Mouse (Mus musculus) embryonic facial prominence, embryonic 12.5 days (tissue): ENCODE measurements around the gene Akap2. TPM values are rescaled to one million over a fixed set of nuclear protein-coding genes. Genes with fewer than 3 reads are reported as not detected.

Source experiments
- ATAC-seq: fragments of 200-750 bp; cut with Nextera tagmentation; 2 replicates; pipeline ENCODE4 v1.8.0; 2017; ENCODE audit not compliant: insufficient number of reproducible peaks, insufficient read depth, low FRiP score, low TSS enrichment
- H3K27ac ChIP-seq: fragments of 300-500 bp; sonication (generic); 2 replicates; pipeline ENCODE4 v1.5.1; 2016; ENCODE audit warnings: mild to moderate bottlenecking
- H3K27me3 ChIP-seq: fragments of 300-500 bp; sonication (generic); 2 replicates; pipeline ENCODE4 v1.6.1; 2016; ENCODE audit warnings: mild to moderate bottlenecking, moderate library complexity
- H3K36me3 ChIP-seq: fragments of 300-500 bp; sonication (generic); 2 replicates; pipeline ENCODE4 v1.6.1; 2016; ENCODE audit warnings: mild to moderate bottlenecking
- H3K4me1 ChIP-seq: fragments of 300-500 bp; sonication (generic); 2 replicates; pipeline ENCODE4 v1.6.1; 2016
- H3K4me2 ChIP-seq: fragments of 300-500 bp; sonication (generic); replicated peaks from 2 replicates; pipeline ENCODE4 v1.6.1; 2016; ENCODE audit warnings: mild to moderate bottlenecking, moderate library complexity
- H3K4me3 ChIP-seq: fragments of 300-500 bp; sonication (generic); 2 replicates; pipeline ENCODE4 v1.5.1; 2016; ENCODE audit warnings: mild to moderate bottlenecking
- H3K9ac ChIP-seq: fragments of 300-500 bp; sonication (generic); 2 replicates; pipeline ENCODE4 v1.6.1; 2016; ENCODE audit warnings: mild to moderate bottlenecking, moderate library complexity
- H3K9me3 ChIP-seq: fragments of 300-500 bp; sonication (generic); 2 replicates; pipeline ENCODE4 v1.6.1; 2016; ENCODE audit warnings: mild to moderate bottlenecking, moderate library complexity
- WGBS: fragments of 180-500 bp; shearing (Covaris S2); methylation state at CpG from one replicate; pipeline ENCODE4 v1.1.7; 2016; 5-methylcytosine and 5-hydroxymethylcytosine counted together
- polyA plus RNA-seq: library from polyadenylated mRNA; unstranded; fragments of >200 nt; fragmentation: Nextera tagmentation; extraction: Ambion mirVana; gene quantifications from 2 replicates; pipeline ENCODE4 v1.2.1, GENCODE M21; 2016

Akap2 gene
- polyA plus RNA-seq, 1 experiment from 2014 or later: 29.8 TPM

DNA sequence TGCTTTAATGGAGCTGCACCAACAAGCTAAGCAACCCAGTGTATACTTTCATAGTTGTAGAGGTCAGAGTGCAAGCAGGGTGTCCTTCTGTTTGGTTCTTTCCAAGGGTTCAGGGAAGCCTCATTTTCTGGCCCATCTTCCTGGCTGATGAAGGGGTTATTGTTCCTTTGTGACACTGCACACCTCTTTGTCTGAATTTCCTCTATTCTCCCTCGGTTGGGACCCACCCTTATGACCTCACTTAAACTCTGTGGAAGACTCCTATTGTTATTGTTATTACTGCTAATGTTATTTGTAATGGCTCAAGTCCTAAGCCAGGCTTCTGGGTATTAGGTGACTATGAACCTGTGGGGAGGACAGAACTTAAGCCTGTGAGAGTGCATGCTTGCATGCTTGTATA, 124.5 kb downstream of the Akap2 start:
- H3K27me3 ChIP-seq: no peaks in the 10 kb centered on the region
- peaks cover 27% of the 10 kb centered on the region for H3K4me1 ChIP-seq
- no peak overlapping the region for H3K9ac ChIP-seq
- ATAC-seq: no peak
- no peaks in the 10 kb centered on the region for H3K9me3 ChIP-seq
- no peak overlapping the region for H3K4me2 ChIP-seq
- no peaks in the 10 kb centered on the region for H3K36me3 ChIP-seq
- no peak overlapping the region for H3K27ac ChIP-seq
- H3K4me3 ChIP-seq: no peak overlapping the region
- 20% methylated on average over 1 of the region's 1 CpGs for WGBS

DNA sequence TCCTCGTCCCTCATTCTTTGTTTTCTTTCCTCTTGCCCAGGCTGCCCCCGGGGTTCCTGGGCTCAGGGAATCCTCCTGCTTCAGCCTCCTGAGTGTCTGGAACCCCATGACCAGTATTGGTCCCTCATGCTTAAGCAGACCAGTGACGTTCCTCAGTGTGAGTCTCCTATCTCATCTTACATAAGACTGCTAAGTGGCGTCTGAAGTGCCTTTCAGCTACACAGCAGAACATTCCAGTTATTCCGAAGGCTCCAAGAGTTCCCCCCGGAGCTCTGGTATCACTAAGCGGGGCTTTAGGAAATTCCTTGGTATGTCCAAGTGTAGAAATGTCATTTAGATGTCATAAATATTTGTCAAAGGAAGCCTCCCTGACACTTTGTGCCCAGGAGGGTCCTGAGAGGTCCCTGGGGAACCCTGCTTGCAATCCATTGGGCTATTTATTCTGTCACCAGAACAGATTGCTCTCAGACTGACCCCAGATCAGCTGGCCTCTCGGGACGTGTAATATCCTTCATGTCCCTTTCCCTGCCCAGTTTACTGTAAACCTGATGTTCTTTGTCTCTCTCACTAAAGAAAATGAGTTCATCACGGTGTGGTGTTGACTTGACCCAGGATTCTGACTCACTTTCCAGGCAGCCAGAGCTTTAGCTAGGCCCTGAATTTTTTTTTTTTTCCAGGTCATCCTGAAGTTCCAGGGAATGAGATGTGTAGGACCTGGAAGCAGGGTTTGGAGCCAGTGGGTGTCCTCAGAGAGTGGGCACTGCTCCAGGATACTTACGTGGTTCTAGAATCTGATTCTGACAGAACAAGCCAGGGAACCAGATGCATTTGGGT, 125.2 kb downstream of the Akap2 start:
- Histone ChIP-seq H3K4me1 (peaks cover 34% of the 10 kb centered on the region), H3K27ac (no peak overlapping the region), H3K9me3 (no peaks in the 10 kb centered on the region), H3K27me3 (no peaks in the 10 kb centered on the region), H3K4me2 (no peak overlapping the region), H3K36me3 (no peaks in the 10 kb centered on the region), H3K4me3 (no peak overlapping the region), H3K9ac (no peak overlapping the region)
- 70% methylated on average over 11 of the region's 11 CpGs for WGBS
- ATAC-seq: no peak

- ATAC-seq: peak; percentile 61
- Histone ChIP-seq H3K4me2 (peak overlapping the region; percentile 49), H3K4me1 (peaks cover 42% of the 10 kb centered on the region)
Observed at GRCm38 (mm10) chr4:57845031-57845431, 127.6 kb downstream of the Akap2 start.

GRCm38 (mm10) chr4:57845541-57846210, 128.2 kb downstream of the Akap2 start:
- H3K4me1 ChIP-seq: peaks cover 42% of the 10 kb centered on the region
- H3K9me3 ChIP-seq: no peaks in the 10 kb centered on the region
- 15% methylated on average over 12 of the region's 12 CpGs for WGBS
- H3K9ac ChIP-seq: peak overlapping the region; percentile 49
- peak overlapping the region; percentile 97 for H3K27ac ChIP-seq
- ATAC-seq: no peak
- H3K4me3 ChIP-seq: peak overlapping the region; percentile 32
- H3K36me3 ChIP-seq: 0 out of 2 replicates have a peak, but pooled peaks cover 11% of the 10 kb centered on the region
- H3K27me3 ChIP-seq: no peaks in the 10 kb centered on the region
- H3K4me2 ChIP-seq: peak overlapping the region; percentile 49

More at GRCm38 (mm10) chr4:57845031-57845431, 127.6 kb downstream of the Akap2 start:
- Histone ChIP-seq H3K27ac (peak overlapping the region; percentile 97), H3K4me3 (peak overlapping the region; percentile 32), H3K9ac (peak overlapping the region; percentile 49), H3K9me3 (no peaks in the 10 kb centered on the region), H3K36me3 (0 out of 2 replicates have a peak, but pooled peaks cover 5% of the 10 kb centered on the region), H3K27me3 (no peaks in the 10 kb centered on the region)
- WGBS: 2% methylated on average over 10 of the region's 10 CpGs

- Histone ChIP-seq H3K9me3 (no peaks in the 10 kb centered on the region), H3K4me3 (peak overlapping the region; percentile 32; the same call in 1 of the 2 replicates), H3K9ac (no peak overlapping the region; the same call in 1 of the 2 replicates), H3K4me2 (peak overlapping the region; percentile 49), H3K36me3 (0 out of 2 replicates have a peak, but pooled peaks cover 11% of the 10 kb centered on the region), H3K4me1 (peaks cover 46% of the 10 kb centered on the region), H3K27me3 (no peaks in the 10 kb centered on the region), H3K27ac (peak overlapping the region; percentile 97)
- peak; percentile 52; the same call in 1 of the 2 replicates for ATAC-seq
- 7% methylated on average over 12 of the region's 12 CpGs for WGBS
Observed at GRCm38 (mm10) chr4:57846381-57846990, 129.0 kb downstream of the Akap2 start.

GRCm38 (mm10) chr4:57846991-57847422, 129.6 kb downstream of the Akap2 start:
- Histone ChIP-seq H3K9me3 (no peaks in the 10 kb centered on the region), H3K27me3 (no peaks in the 10 kb centered on the region), H3K36me3 (0 out of 2 replicates have a peak, but pooled peaks cover 11% of the 10 kb centered on the region), H3K27ac (peak overlapping the region; percentile 97), H3K9ac (no peak overlapping the region; the same call in 1 of the 2 replicates), H3K4me3 (peak overlapping the region; percentile 32; the same call in 1 of the 2 replicates), H3K4me1 (peaks cover 50% of the 10 kb centered on the region), H3K4me2 (peak overlapping the region; percentile 49)
- WGBS: 13% methylated on average over 8 of the region's 8 CpGs
- peak; percentile 65; the same call in 1 of the 2 replicates for ATAC-seq

DNA sequence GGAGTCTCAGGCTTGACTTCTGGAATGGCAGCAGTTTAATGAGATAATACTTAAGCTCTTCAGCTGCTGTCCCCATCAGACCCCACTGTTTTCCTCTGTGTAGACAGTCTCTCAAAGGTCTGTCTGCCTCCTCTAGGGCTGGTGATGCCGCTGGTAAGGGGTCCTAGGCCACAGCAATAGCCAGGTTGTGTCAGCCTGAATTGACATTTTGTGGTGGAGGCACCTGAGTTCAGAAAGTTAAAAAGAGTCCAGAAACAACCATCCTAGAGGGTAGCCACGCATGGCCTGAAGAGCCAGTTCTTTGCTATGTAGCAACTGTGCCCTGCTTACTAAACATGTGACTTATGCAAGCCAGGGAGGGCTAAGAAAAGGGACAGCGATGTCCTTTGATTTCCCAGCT, 130.2 kb downstream of the Akap2 start:
- H3K4me2 ChIP-seq: peak overlapping the region; percentile 49
- H3K9ac ChIP-seq: no peak overlapping the region
- no peaks in the 10 kb centered on the region for H3K27me3 ChIP-seq
- 83% methylated on average over 3 of the region's 3 CpGs for WGBS
- peaks cover 53% of the 10 kb centered on the region for H3K4me1 ChIP-seq
- H3K4me3 ChIP-seq: 0 out of 2 replicates have a peak overlapping the region, but pooled peaks have one; percentile 6
- H3K36me3 ChIP-seq: 0 out of 2 replicates have a peak, but pooled peaks cover 11% of the 10 kb centered on the region
- H3K27ac ChIP-seq: peak overlapping the region; percentile 97
- H3K9me3 ChIP-seq: no peaks in the 10 kb centered on the region
- no peak for ATAC-seq

DNA sequence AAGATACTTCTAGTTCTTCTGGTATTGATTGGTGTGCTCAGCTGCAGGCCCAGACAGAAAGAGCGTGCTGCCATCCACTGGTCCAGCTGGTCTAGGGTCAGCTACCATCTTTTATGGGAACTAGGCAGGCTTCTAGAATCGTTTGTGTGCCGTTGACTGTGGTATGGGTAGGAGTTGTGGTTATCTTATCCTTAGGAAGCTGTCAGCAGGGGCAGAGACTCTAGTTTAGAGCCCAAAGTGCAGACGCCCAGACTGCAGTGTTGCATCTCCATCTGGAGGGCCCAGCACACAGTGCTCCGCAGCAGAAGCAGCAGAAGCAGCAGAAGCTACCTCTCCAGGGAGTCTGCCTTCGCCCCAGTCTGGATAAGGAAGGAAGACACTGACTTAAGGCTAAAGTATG, 132.0 kb downstream of the Akap2 start:
- H3K9me3 ChIP-seq: no peaks in the 10 kb centered on the region
- WGBS: 84% methylated on average over 6 of the region's 6 CpGs
- ATAC-seq: no peak
- no peak overlapping the region for H3K4me3 ChIP-seq
- H3K9ac ChIP-seq: no peak overlapping the region
- H3K36me3 ChIP-seq: peaks cover 15% of the 10 kb centered on the region
- no peak overlapping the region for H3K4me2 ChIP-seq
- H3K27me3 ChIP-seq: no peaks in the 10 kb centered on the region
- no peak overlapping the region for H3K27ac ChIP-seq
- peaks cover 51% of the 10 kb centered on the region for H3K4me1 ChIP-seq

DNA sequence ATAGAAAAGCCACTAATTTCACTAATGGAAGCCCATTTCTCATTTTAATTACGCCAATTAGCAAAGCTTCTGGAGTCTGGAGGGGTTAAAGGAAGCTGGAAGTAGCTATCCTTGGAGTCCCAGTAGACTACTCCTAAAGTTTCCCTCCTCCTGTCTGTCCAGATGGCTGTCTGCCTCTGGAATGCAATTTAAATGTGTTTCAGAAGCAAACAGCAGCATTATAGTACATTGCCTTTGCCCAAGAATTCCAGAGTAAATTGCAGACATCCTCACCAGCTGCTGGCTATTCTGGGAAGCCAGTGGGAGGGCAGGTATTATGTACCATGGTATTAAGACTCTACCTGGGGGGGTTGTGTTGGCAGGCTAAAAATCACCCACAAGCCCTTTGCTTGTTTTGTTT, 134.3 kb downstream of the Akap2 start:
- 0 out of 2 replicates have a peak, but pooled peaks cover 2% of the 10 kb centered on the region for H3K9me3 ChIP-seq
- H3K27me3 ChIP-seq: no peaks in the 10 kb centered on the region
- no peak overlapping the region for H3K4me3 ChIP-seq
- H3K4me2 ChIP-seq: no peak overlapping the region
- WGBS: 66% methylated on average over 1 of the region's 1 CpGs
- peaks cover 29% of the 10 kb centered on the region for H3K4me1 ChIP-seq
- no peak overlapping the region for H3K27ac ChIP-seq
- H3K9ac ChIP-seq: no peak overlapping the region
- no peak for ATAC-seq
- H3K36me3 ChIP-seq: peaks cover 37% of the 10 kb centered on the region

- peaks cover 21% of the 10 kb centered on the region for H3K4me1 ChIP-seq
- H3K4me2 ChIP-seq: no peak overlapping the region
- 34% methylated on average over 9 of the region's 9 CpGs for WGBS
- H3K36me3 ChIP-seq: peaks cover 45% of the 10 kb centered on the region
- 0 out of 2 replicates have a peak, but pooled peaks cover 2% of the 10 kb centered on the region for H3K9me3 ChIP-seq
- H3K27me3 ChIP-seq: no peaks in the 10 kb centered on the region
- no peak overlapping the region for H3K9ac ChIP-seq
- H3K27ac ChIP-seq: no peak overlapping the region
- H3K4me3 ChIP-seq: no peak overlapping the region
- ATAC-seq: no peak
Observed at GRCm38 (mm10) chr4:57852461-57853040, 135.1 kb downstream of the Akap2 start.

- Histone ChIP-seq H3K27ac (no peak overlapping the region), H3K36me3 (peaks cover 54% of the 10 kb centered on the region), H3K9ac (no peak overlapping the region), H3K27me3 (no peaks in the 10 kb centered on the region), H3K4me1 (peaks cover 17% of the 10 kb centered on the region), H3K4me3 (no peak overlapping the region), H3K4me2 (no peak overlapping the region), H3K9me3 (0 out of 2 replicates have a peak, but pooled peaks cover 2% of the 10 kb centered on the region)
- ATAC-seq: no peak
- WGBS: 84% methylated on average over 6 of the region's 6 CpGs
Observed at GRCm38 (mm10) chr4:57854181-57854580, 136.7 kb downstream of the Akap2 start.
